Mouse (Mus musculus): ENCODE results near the gene Zfp280b. TPM values are rescaled to one million over a fixed set of nuclear protein-coding genes. Genes with fewer than 3 reads are reported as not detected.
A peak's percentile ranks its signal among the peaks of the same experiment; 100 is the strongest.
"Not testable (repeated sequence)": the region's sequence is repeated elsewhere in the genome, so short reads cannot be mapped to it uniquely, and the experiment has no call there.

Gene Zfp280b
- polyA plus RNA-seq (2012; rRNA removed) = 4.2 and 4.3 TPM in 2 replicates

GRCm38 (mm10) chr10:76032402-76033118 is at the start of gene Zfp280b:
Gene Zfp280b, plus strand, starts transcription at chr10:76032650.
- H3K27ac ChIP-seq (ENCODE audit: insufficient read depth, low read depth, low read length) = peak within 1 kb of the TSS; percentile 24; the same call in 1 of the 2 replicates
- H3K4me3 ChIP-seq (ENCODE audit: insufficient read depth, low read depth, low read length) = peak within 1 kb of the TSS; percentile 71

GRCm38 (mm10) chr10:75990430-75991042 is 41.9 kb upstream of the Zfp280b start:
- no peaks in the 10 kb centered on the region for H3K36me3 ChIP-seq (ENCODE audit: control insufficient read depth, insufficient read depth, low read length)
- TF ChIP-seq POLR2A (IDR thresholded peaks at IDR 0.05; ENCODE audit: low read depth, low read length) (no peak), CTCF (conservative IDR thresholded peaks at IDR 0.05; ENCODE audit: insufficient read depth, insufficient read length, low read depth, low read length) (no peak)
- no peak overlapping the region for H3K4me3 ChIP-seq (ENCODE audit: insufficient read depth, low read depth, low read length)
- no peaks in the 10 kb centered on the region for H3K4me1 ChIP-seq (ENCODE audit: control insufficient read depth, insufficient read depth, low read length)
- no peak for DNase-seq
- no peak overlapping the region for H3K27ac ChIP-seq (ENCODE audit: insufficient read depth, low read depth, low read length)
- 76% methylated on average over 4 of the region's 4 CpGs for WGBS
- no peaks in the 10 kb centered on the region for H3K27me3 ChIP-seq (replicated peaks; ENCODE audit: control insufficient read depth, insufficient read depth, low read length)

More at GRCm38 (mm10) chr10:76032402-76033118, at the start of gene Zfp280b:
- Histone ChIP-seq H3K4me1 (ENCODE audit: control insufficient read depth, insufficient read depth, low read length) (peaks cover 4% of the 10 kb centered on the region; the same call in 1 of the 2 replicates), H3K36me3 (ENCODE audit: control insufficient read depth, insufficient read depth, low read length) (no peaks in the 10 kb centered on the region), H3K27me3 (replicated peaks; ENCODE audit: control insufficient read depth, insufficient read depth, low read length) (no peaks in the 10 kb centered on the region)
- peak; percentile 60 for TF ChIP-seq CTCF (conservative IDR thresholded peaks at IDR 0.05; ENCODE audit: insufficient read depth, insufficient read length, low read depth, low read length)
- TF ChIP-seq POLR2A (IDR thresholded peaks at IDR 0.05; ENCODE audit: low read depth, low read length) = no peak
- DNase-seq = peak; percentile 97
- under 1% methylated on average over 58 of the region's 58 CpGs for WGBS

GRCm38 (mm10) chr10:75993616-75994240 is 38.7 kb upstream of the Zfp280b start:
- WGBS = 87% methylated on average over 15 of the region's 15 CpGs
- Histone ChIP-seq H3K27ac (ENCODE audit: insufficient read depth, low read depth, low read length) (no peak overlapping the region), H3K4me1 (ENCODE audit: control insufficient read depth, insufficient read depth, low read length) (no peaks in the 10 kb centered on the region), H3K27me3 (replicated peaks; ENCODE audit: control insufficient read depth, insufficient read depth, low read length) (no peaks in the 10 kb centered on the region), H3K4me3 (ENCODE audit: insufficient read depth, low read depth, low read length) (no peak overlapping the region), H3K36me3 (ENCODE audit: control insufficient read depth, insufficient read depth, low read length) (no peaks in the 10 kb centered on the region)
- DNase-seq = no peak
- TF ChIP-seq CTCF (conservative IDR thresholded peaks at IDR 0.05; ENCODE audit: insufficient read depth, insufficient read length, low read depth, low read length) (no peak), POLR2A (IDR thresholded peaks at IDR 0.05; ENCODE audit: low read depth, low read length) (no peak)

GRCm38 (mm10) chr10:75994531-75995210 is 37.8 kb upstream of the Zfp280b start:
- not testable (repeated sequence) for H3K27ac ChIP-seq (ENCODE audit: insufficient read depth, low read depth, low read length); DNase-seq; H3K27me3 ChIP-seq (replicated peaks; ENCODE audit: control insufficient read depth, insufficient read depth, low read length); H3K4me3 ChIP-seq (ENCODE audit: insufficient read depth, low read depth, low read length); H3K4me1 ChIP-seq (ENCODE audit: control insufficient read depth, insufficient read depth, low read length); H3K36me3 ChIP-seq (ENCODE audit: control insufficient read depth, insufficient read depth, low read length)
- WGBS = 84% methylated on average over 13 of the region's 13 CpGs

- Histone ChIP-seq H3K4me1 (ENCODE audit: control insufficient read depth, insufficient read depth, low read length) (no peaks in the 10 kb centered on the region), H3K4me3 (ENCODE audit: insufficient read depth, low read depth, low read length) (no peak overlapping the region), H3K27ac (ENCODE audit: insufficient read depth, low read depth, low read length) (no peak overlapping the region), H3K36me3 (ENCODE audit: control insufficient read depth, insufficient read depth, low read length) (no peaks in the 10 kb centered on the region), H3K27me3 (replicated peaks; ENCODE audit: control insufficient read depth, insufficient read depth, low read length) (no peaks in the 10 kb centered on the region)
- TF ChIP-seq POLR2A (IDR thresholded peaks at IDR 0.05; ENCODE audit: low read depth, low read length) = no peak
- no peak for TF ChIP-seq CTCF (conservative IDR thresholded peaks at IDR 0.05; ENCODE audit: insufficient read depth, insufficient read length, low read depth, low read length)
- no peak for DNase-seq
- WGBS = 87% methylated on average over 11 of the region's 11 CpGs
These were observed 37.0 kb upstream of the Zfp280b start for GRCm38 (mm10) chr10:75995463-75995862.

GRCm38 (mm10) chr10:75996315-75996714 is 36.1 kb upstream of the Zfp280b start:
- DNase-seq = no peak
- no peak overlapping the region for H3K27ac ChIP-seq (ENCODE audit: insufficient read depth, low read depth, low read length)
- H3K27me3 ChIP-seq (replicated peaks; ENCODE audit: control insufficient read depth, insufficient read depth, low read length) = no peaks in the 10 kb centered on the region
- no peaks in the 10 kb centered on the region for H3K4me1 ChIP-seq (ENCODE audit: control insufficient read depth, insufficient read depth, low read length)
- no peaks in the 10 kb centered on the region for H3K36me3 ChIP-seq (ENCODE audit: control insufficient read depth, insufficient read depth, low read length)
- TF ChIP-seq CTCF (conservative IDR thresholded peaks at IDR 0.05; ENCODE audit: insufficient read depth, insufficient read length, low read depth, low read length) (no peak), POLR2A (IDR thresholded peaks at IDR 0.05; ENCODE audit: low read depth, low read length) (no peak)
- WGBS = 32% methylated on average over 3 of the region's 3 CpGs
- no peak overlapping the region for H3K4me3 ChIP-seq (ENCODE audit: insufficient read depth, low read depth, low read length)

- 43% methylated on average over 6 of the region's 7 CpGs for WGBS
- no peak overlapping the region for H3K27ac ChIP-seq (ENCODE audit: insufficient read depth, low read depth, low read length)
- H3K4me1 ChIP-seq (ENCODE audit: control insufficient read depth, insufficient read depth, low read length) = no peaks in the 10 kb centered on the region
- H3K36me3 ChIP-seq (ENCODE audit: control insufficient read depth, insufficient read depth, low read length) = no peaks in the 10 kb centered on the region
- DNase-seq = no peak
- TF ChIP-seq POLR2A (IDR thresholded peaks at IDR 0.05; ENCODE audit: low read depth, low read length) (no peak), CTCF (conservative IDR thresholded peaks at IDR 0.05; ENCODE audit: insufficient read depth, insufficient read length, low read depth, low read length) (no peak)
- H3K4me3 ChIP-seq (ENCODE audit: insufficient read depth, low read depth, low read length) = no peak overlapping the region
- no peaks in the 10 kb centered on the region for H3K27me3 ChIP-seq (replicated peaks; ENCODE audit: control insufficient read depth, insufficient read depth, low read length)
These were observed 31.3 kb upstream of the Zfp280b start for GRCm38 (mm10) chr10:76001160-76001559.
